Mouse (Mus musculus): ENCODE data around the gene Neurod6. TPM values are rescaled to one million over a fixed set of nuclear protein-coding genes. Genes with fewer than 3 reads are reported as not detected.

The Neurod6 gene
- polyA plus RNA-seq, 3 experiments from 2014 or later = not detected

- ATAC-seq = no peak
Observed at GRCm38 (mm10) chr6:55646824-55647560, 34.1 kb downstream of the Neurod6 start.

GRCm38 (mm10) chr6:55646111-55646823 is 34.8 kb downstream of the Neurod6 start:
- no peak for ATAC-seq

- ATAC-seq = no peak
Observed at GRCm38 (mm10) chr6:55634662-55635061, 46.4 kb downstream of the Neurod6 start.

Other genes with a start within 250 kb of the Neurod6 start
- gene Adcyap1r1, start 229.3 kb downstream of the Neurod6 start, polyA plus RNA-seq (2017; shearing (Covaris generic)) = not detected
- gene Itprid1, start 155.6 kb upstream of the Neurod6 start, polyA plus RNA-seq (2017; shearing (Covaris generic)) = not detected